Mouse (Mus musculus) cerebellum, adult 2 months (tissue): ENCODE measurements around the gene Mzf1.

ENCODE experiments used
- CTCF ChIP-seq: fragments of 200-500 bp; IDR thresholded peaks from 2 replicates; pipeline ENCODE4 v1.5.1; 2011; ENCODE audit warnings: low read depth, mild to moderate bottlenecking, control low read depth, low read length, moderate library complexity, borderline replicate concordance; ENCODE audit not compliant: insufficient read depth
- POLR2A ChIP-seq: fragments of 200-500 bp; IDR thresholded peaks from 2 replicates; pipeline ENCODE4 v1.6.1; 2011; ENCODE audit warnings: low read length, control low read depth, borderline replicate concordance; ENCODE audit not compliant: insufficient read depth

DNA sequence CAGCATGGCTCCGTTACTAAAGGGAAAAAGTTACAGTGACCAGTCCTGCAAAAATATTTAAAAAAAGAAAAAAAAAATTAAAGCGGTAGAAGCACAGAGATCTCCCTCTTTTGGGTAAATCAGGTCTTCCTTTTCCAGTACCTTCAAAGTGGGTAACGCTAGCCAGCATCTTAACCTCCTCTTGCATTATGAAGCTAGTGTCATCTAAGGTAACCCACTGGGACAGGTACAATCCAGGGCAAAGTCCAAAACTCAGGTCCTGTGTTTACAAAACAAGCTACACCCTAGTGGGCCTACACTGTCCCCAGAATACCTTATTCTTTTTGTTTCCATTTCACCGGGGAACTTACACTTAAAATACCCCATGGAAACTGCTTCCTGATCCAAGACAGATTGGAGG, 40.9 kb downstream of the Mzf1 start:
- TF ChIP-seq CTCF, result no peak
- TF ChIP-seq POLR2A, result no peak
